Mouse (Mus musculus) hindbrain, embryonic 12.5 days (tissue): ENCODE data around the gene G430095P16Rik. TPM values are rescaled to one million over a fixed set of nuclear protein-coding genes. Genes with fewer than 3 reads are reported as not detected.

Source experiments
- ATAC-seq: fragments of 200-750 bp; cut with Nextera tagmentation; 2 replicates; pipeline ENCODE4 v1.8.0; 2017; ENCODE audit warnings: moderate TSS enrichment; ENCODE audit not compliant: low FRiP score
- H3K27ac ChIP-seq: fragments of 300-500 bp; sonication (generic); 2 replicates; pipeline ENCODE4 v1.5.1; 2016; ENCODE audit warnings: mild to moderate bottlenecking
- H3K27me3 ChIP-seq: fragments of 300-500 bp; sonication (generic); 2 replicates; pipeline ENCODE4 v1.6.1; 2016; ENCODE audit warnings: mild to moderate bottlenecking
- H3K36me3 ChIP-seq: fragments of 300-500 bp; sonication (generic); 2 replicates; pipeline ENCODE4 v1.6.1; 2016; ENCODE audit warnings: mild to moderate bottlenecking
- H3K4me1 ChIP-seq: fragments of 300-500 bp; sonication (generic); 2 replicates; pipeline ENCODE4 v1.6.1; 2016
- H3K4me2 ChIP-seq: fragments of 300-500 bp; sonication (generic); replicated peaks from 2 replicates; pipeline ENCODE4 v1.6.1; 2016; ENCODE audit warnings: mild to moderate bottlenecking
- H3K4me3 ChIP-seq: fragments of 300-500 bp; sonication (generic); 2 replicates; pipeline ENCODE4 v1.5.1; 2016; ENCODE audit warnings: mild to moderate bottlenecking
- H3K9ac ChIP-seq: fragments of 300-500 bp; sonication (generic); 2 replicates; pipeline ENCODE4 v1.6.1; 2016; ENCODE audit warnings: mild to moderate bottlenecking, moderate library complexity
- H3K9me3 ChIP-seq: fragments of 300-500 bp; sonication (generic); replicated peaks from 2 replicates; pipeline ENCODE4 v1.6.1; 2016; ENCODE audit warnings: mild to moderate bottlenecking
- WGBS: fragments of 180-500 bp; shearing (Covaris S2); methylation state at CpG from one replicate; pipeline ENCODE4 v1.1.7; 2016; 5-methylcytosine and 5-hydroxymethylcytosine counted together
- polyA plus RNA-seq: library from polyadenylated mRNA; unstranded; fragments of >200 nt; fragmentation: Nextera tagmentation; extraction: Ambion mirVana; gene quantifications from 2 replicates; pipeline ENCODE4 v1.2.1, GENCODE M21; 2016

The G430095P16Rik gene
- polyA plus RNA-seq, 1 experiment from 2014 or later, result 3.6 TPM

GRCm38 (mm10) chr8:84704867-84705831, 17.7 kb upstream of the G430095P16Rik start:
- H3K4me1 ChIP-seq, result peaks cover 61% of the 10 kb centered on the region
- 1% methylated on average over 61 of the region's 61 CpGs for WGBS
- no peak for ATAC-seq
- H3K27me3 ChIP-seq, result peaks cover 90% of the 10 kb centered on the region
- H3K36me3 ChIP-seq, result no peaks in the 10 kb centered on the region
- H3K4me2 ChIP-seq, result peak overlapping the region; percentile 46
- H3K9ac ChIP-seq, result peak overlapping the region; percentile 50
- no peaks in the 10 kb centered on the region for H3K9me3 ChIP-seq
- peak overlapping the region; percentile 23 for H3K4me3 ChIP-seq
- peak overlapping the region; percentile 41 for H3K27ac ChIP-seq

- no peak overlapping the region; the same call in 1 of the 2 replicates for H3K27ac ChIP-seq
Measured at GRCm38 (mm10) chr8:84705960-84706359, 16.8 kb upstream of the G430095P16Rik start.

GRCm38 (mm10) chr8:84706610-84707266, 16.1 kb upstream of the G430095P16Rik start:
- Histone ChIP-seq H3K4me3 (peak overlapping the region; percentile 23), H3K27ac (peak overlapping the region; percentile 3), H3K36me3 (no peaks in the 10 kb centered on the region), H3K27me3 (peaks cover 86% of the 10 kb centered on the region), H3K9me3 (no peaks in the 10 kb centered on the region), H3K9ac (peak overlapping the region; percentile 59; the same call in 1 of the 2 replicates), H3K4me1 (peaks cover 70% of the 10 kb centered on the region), H3K4me2 (peak overlapping the region; percentile 41)
- no peak for ATAC-seq
- 2% methylated on average over 43 of the region's 45 CpGs for WGBS

More at GRCm38 (mm10) chr8:84705960-84706359, 16.8 kb upstream of the G430095P16Rik start:
- Histone ChIP-seq H3K4me1 (peaks cover 66% of the 10 kb centered on the region), H3K27me3 (peaks cover 86% of the 10 kb centered on the region), H3K4me3 (peak overlapping the region; percentile 23; the same call in 1 of the 2 replicates), H3K36me3 (no peaks in the 10 kb centered on the region), H3K4me2 (peak overlapping the region; percentile 46), H3K9ac (peak overlapping the region; percentile 50), H3K9me3 (no peaks in the 10 kb centered on the region)
- no peak for ATAC-seq
- 2% methylated on average over 12 of the region's 12 CpGs for WGBS

- no peaks in the 10 kb centered on the region for H3K36me3 ChIP-seq
- H3K9ac ChIP-seq, result peak overlapping the region; percentile 59; the same call in 1 of the 2 replicates
- no peaks in the 10 kb centered on the region for H3K9me3 ChIP-seq
- H3K27ac ChIP-seq, result peak overlapping the region; percentile 75
- peaks cover 73% of the 10 kb centered on the region for H3K4me1 ChIP-seq
- peak overlapping the region; percentile 41 for H3K4me2 ChIP-seq
- ATAC-seq, result no peak
- peak overlapping the region; percentile 23 for H3K4me3 ChIP-seq
- WGBS, result 6% methylated on average over 22 of the region's 22 CpGs
- peaks cover 79% of the 10 kb centered on the region for H3K27me3 ChIP-seq
Measured at GRCm38 (mm10) chr8:84707267-84707883, 15.4 kb upstream of the G430095P16Rik start.

GRCm38 (mm10) chr8:84708071-84708541, 14.7 kb upstream of the G430095P16Rik start:
- H3K4me2 ChIP-seq, result peak overlapping the region; percentile 41
- H3K4me3 ChIP-seq, result no peak overlapping the region
- peaks cover 81% of the 10 kb centered on the region for H3K4me1 ChIP-seq
- H3K9me3 ChIP-seq, result no peaks in the 10 kb centered on the region
- no peaks in the 10 kb centered on the region for H3K36me3 ChIP-seq
- peaks cover 78% of the 10 kb centered on the region for H3K27me3 ChIP-seq
- no peak for ATAC-seq
- WGBS, result 4% methylated on average over 15 of the region's 15 CpGs
- H3K27ac ChIP-seq, result peak overlapping the region; percentile 75
- H3K9ac ChIP-seq, result peak overlapping the region; percentile 51

GRCm38 (mm10) chr8:84708774-84709475, 13.9 kb upstream of the G430095P16Rik start:
- Histone ChIP-seq H3K4me2 (0 out of 2 replicates have a peak overlapping the region, but pooled peaks have one; percentile 19), H3K27ac (peak overlapping the region; percentile 68; the same call in 1 of the 2 replicates), H3K9ac (0 out of 2 replicates have a peak overlapping the region, but pooled peaks have one; percentile 13), H3K27me3 (peaks cover 78% of the 10 kb centered on the region), H3K4me3 (no peak overlapping the region), H3K4me1 (peaks cover 85% of the 10 kb centered on the region), H3K36me3 (no peaks in the 10 kb centered on the region), H3K9me3 (no peaks in the 10 kb centered on the region)
- peak; percentile 62 for ATAC-seq
- WGBS, result 11% methylated on average over 12 of the region's 12 CpGs

GRCm38 (mm10) chr8:84709931-84710330, 12.9 kb upstream of the G430095P16Rik start:
- H3K27me3 ChIP-seq, result peaks cover 78% of the 10 kb centered on the region
- H3K27ac ChIP-seq, result peak overlapping the region; percentile 57
- no peak for ATAC-seq
- H3K4me2 ChIP-seq, result no peak overlapping the region
- H3K36me3 ChIP-seq, result no peaks in the 10 kb centered on the region
- H3K9me3 ChIP-seq, result no peaks in the 10 kb centered on the region
- H3K4me1 ChIP-seq, result peaks cover 90% of the 10 kb centered on the region
- no peak overlapping the region for H3K4me3 ChIP-seq
- H3K9ac ChIP-seq, result no peak overlapping the region
- WGBS, result 95% methylated on average over 1 of the region's 1 CpGs

- H3K9me3 ChIP-seq, result no peaks in the 10 kb centered on the region
- no peak overlapping the region for H3K4me3 ChIP-seq
- no peaks in the 10 kb centered on the region for H3K36me3 ChIP-seq
- ATAC-seq, result no peak
- H3K4me2 ChIP-seq, result 0 out of 2 replicates have a peak overlapping the region, but pooled peaks have one; percentile 4
- 39% methylated on average over 3 of the region's 3 CpGs for WGBS
- peaks cover 90% of the 10 kb centered on the region for H3K4me1 ChIP-seq
- H3K9ac ChIP-seq, result peak overlapping the region; percentile 24
- H3K27me3 ChIP-seq, result peaks cover 77% of the 10 kb centered on the region
- peak overlapping the region; percentile 93 for H3K27ac ChIP-seq
Measured at GRCm38 (mm10) chr8:84711312-84711711, 11.5 kb upstream of the G430095P16Rik start.

GRCm38 (mm10) chr8:84711933-84712758, 10.7 kb upstream of the G430095P16Rik start:
- H3K9ac ChIP-seq, result peak overlapping the region; percentile 24
- H3K27ac ChIP-seq, result peak overlapping the region; percentile 93
- no peak overlapping the region for H3K4me2 ChIP-seq
- H3K36me3 ChIP-seq, result no peaks in the 10 kb centered on the region
- no peaks in the 10 kb centered on the region for H3K9me3 ChIP-seq
- peaks cover 86% of the 10 kb centered on the region for H3K4me1 ChIP-seq
- H3K27me3 ChIP-seq, result peaks cover 76% of the 10 kb centered on the region
- no peak overlapping the region for H3K4me3 ChIP-seq
- peak; percentile 88 for ATAC-seq
- 19% methylated on average over 10 of the region's 11 CpGs for WGBS

GRCm38 (mm10) chr8:84712759-84713120, 10.1 kb upstream of the G430095P16Rik start:
- H3K9ac ChIP-seq, result peak overlapping the region; percentile 32
- H3K27ac ChIP-seq, result peak overlapping the region; percentile 93
- ATAC-seq, result peak; percentile 32; the same call in 1 of the 2 replicates
- no peaks in the 10 kb centered on the region for H3K36me3 ChIP-seq
- H3K4me1 ChIP-seq, result peaks cover 80% of the 10 kb centered on the region
- WGBS, result 15% methylated on average over 3 of the region's 3 CpGs
- no peaks in the 10 kb centered on the region for H3K9me3 ChIP-seq
- peaks cover 76% of the 10 kb centered on the region for H3K27me3 ChIP-seq
- no peak overlapping the region for H3K4me3 ChIP-seq
- H3K4me2 ChIP-seq, result no peak overlapping the region
